Mouse (Mus musculus) cortical plate, adult 2 months (tissue): ENCODE results near the gene Kmt2a.
A peak's percentile ranks its signal among the peaks of the same experiment; 100 is the strongest.

Experiments
- CTCF ChIP-seq: fragments of 200-500 bp; IDR thresholded peaks from 2 replicates; pipeline ENCODE4 v1.5.1; 2011; ENCODE audit warnings: mild to moderate bottlenecking, control low read depth, low read length; ENCODE audit not compliant: insufficient read depth; ENCODE audit errors: extremely low read depth
- POLR2A ChIP-seq: fragments of 200-500 bp; IDR thresholded peaks from 2 replicates; pipeline ENCODE4 v1.6.1; 2011; ENCODE audit warnings: mild to moderate bottlenecking, low read length, control low read depth; ENCODE audit not compliant: insufficient read depth; ENCODE audit errors: extremely low read depth

- no peak for TF ChIP-seq CTCF
- TF ChIP-seq POLR2A, result 0 out of 2 replicates have a peak, but pooled peaks have one; percentile 4
Measured at GRCm38 (mm10) chr9:44921123-44921468, 40.0 kb upstream of the Kmt2a start.
